Mouse (Mus musculus) liver, embryonic 12.5 days (tissue): Measurements from ENCODE around the gene Isl2. TPM values are rescaled to one million over a fixed set of nuclear protein-coding genes. Genes with fewer than 3 reads are reported as not detected.

ENCODE experiments used
- ATAC-seq: fragments of 200-750 bp; cut with Nextera tagmentation; 2 replicates; pipeline ENCODE4 v1.8.0; 2017; ENCODE audit warnings: moderate number of reproducible peaks, mild to moderate bottlenecking, moderate library complexity
- H3K27ac ChIP-seq: fragments of 300-500 bp; sonication (generic); 2 replicates; pipeline ENCODE4 v1.5.1; 2016; ENCODE audit warnings: mild to moderate bottlenecking
- H3K27me3 ChIP-seq: fragments of 300-500 bp; sonication (generic); replicated peaks from 2 replicates; pipeline ENCODE4 v1.6.1; 2016; ENCODE audit warnings: mild to moderate bottlenecking, moderate library complexity
- H3K36me3 ChIP-seq: fragments of 300-500 bp; sonication (generic); 2 replicates; pipeline ENCODE4 v1.6.1; 2016; ENCODE audit warnings: mild to moderate bottlenecking, moderate library complexity
- H3K4me1 ChIP-seq: fragments of 300-500 bp; sonication (generic); 2 replicates; pipeline ENCODE4 v1.6.1; 2016
- H3K4me2 ChIP-seq: fragments of 300-500 bp; sonication (generic); 2 replicates; pipeline ENCODE4 v1.6.1; 2016; ENCODE audit warnings: mild to moderate bottlenecking, moderate library complexity
- H3K4me3 ChIP-seq: fragments of 300-500 bp; sonication (generic); 2 replicates; pipeline ENCODE4 v1.5.1; 2016; ENCODE audit warnings: mild to moderate bottlenecking, moderate library complexity
- H3K9ac ChIP-seq: fragments of 300-500 bp; sonication (generic); 2 replicates; pipeline ENCODE4 v1.6.1; 2016; ENCODE audit warnings: mild to moderate bottlenecking, moderate library complexity
- H3K9me3 ChIP-seq: fragments of 300-500 bp; sonication (generic); replicated peaks from 2 replicates; pipeline ENCODE4 v1.6.1; 2016; ENCODE audit warnings: mild to moderate bottlenecking, moderate library complexity
- WGBS: fragments of 180-500 bp; shearing (Covaris S2); methylation state at CpG from one replicate; pipeline ENCODE4 v1.1.7; 2016; ENCODE audit not compliant: insufficient replicate concordance; 5-methylcytosine and 5-hydroxymethylcytosine counted together
- polyA plus RNA-seq: library from polyadenylated mRNA; unstranded; fragments of >200 nt; fragmentation: Nextera tagmentation; extraction: Ambion mirVana; gene quantifications from 2 replicates; pipeline ENCODE4 v1.2.1, GENCODE M21; 2016

The Isl2 gene
- polyA plus RNA-seq: 0.50 and 1.3 TPM in 2 replicates

- Histone ChIP-seq H3K27ac (no peak within 1 kb of the TSS), H3K9me3 (no peaks in the 10 kb centered on the region), H3K4me2 (0 out of 2 replicates have a peak within 1 kb of the TSS, but pooled peaks have one; percentile 69), H3K27me3 (peaks cover 90% of the 10 kb centered on the region), H3K4me1 (peaks cover 20% of the 10 kb centered on the region), H3K36me3 (no peaks in the 10 kb centered on the region), H3K9ac (no peak within 1 kb of the TSS), H3K4me3 (no peak within 1 kb of the TSS)
- WGBS: 18% methylated on average over 4 of the region's 4 CpGs
- ATAC-seq: no peak
Measured at GRCm38 (mm10) chr9:55538377-55538776, at the start of gene Isl2. Gene Isl2, plus strand, starts transcription at chr9:55538672.

GRCm38 (mm10) chr9:55507922-55508321 lies 30.6 kb upstream of the Isl2 start:
- Histone ChIP-seq H3K9me3 (no peaks in the 10 kb centered on the region), H3K27me3 (no peaks in the 10 kb centered on the region), H3K4me2 (no peak overlapping the region), H3K27ac (no peak overlapping the region), H3K9ac (no peak overlapping the region), H3K4me3 (no peak overlapping the region), H3K4me1 (peaks cover 38% of the 10 kb centered on the region), H3K36me3 (0 out of 2 replicates have a peak, but pooled peaks cover 5% of the 10 kb centered on the region)
- WGBS: 74% methylated on average over 3 of the region's 3 CpGs
- no peak for ATAC-seq

GRCm38 (mm10) chr9:55508701-55509100 lies 29.8 kb upstream of the Isl2 start:
- Histone ChIP-seq H3K27me3 (peaks cover 6% of the 10 kb centered on the region), H3K4me2 (no peak overlapping the region), H3K4me1 (peaks cover 39% of the 10 kb centered on the region), H3K9me3 (no peaks in the 10 kb centered on the region), H3K4me3 (no peak overlapping the region), H3K9ac (no peak overlapping the region), H3K36me3 (0 out of 2 replicates have a peak, but pooled peaks cover 5% of the 10 kb centered on the region), H3K27ac (no peak overlapping the region)
- ATAC-seq: no peak
- WGBS: 78% methylated on average over 4 of the region's 4 CpGs

- H3K9ac ChIP-seq: no peak overlapping the region
- 74% methylated on average over 1 of the region's 1 CpGs for WGBS
- 0 out of 2 replicates have a peak, but pooled peaks cover 5% of the 10 kb centered on the region for H3K36me3 ChIP-seq
- H3K9me3 ChIP-seq: no peaks in the 10 kb centered on the region
- no peak overlapping the region for H3K27ac ChIP-seq
- peaks cover 14% of the 10 kb centered on the region for H3K27me3 ChIP-seq
- peaks cover 39% of the 10 kb centered on the region for H3K4me1 ChIP-seq
- H3K4me2 ChIP-seq: peak overlapping the region; percentile 18
- no peak overlapping the region for H3K4me3 ChIP-seq
- ATAC-seq: no peak
Measured at GRCm38 (mm10) chr9:55509731-55510130, 28.7 kb upstream of the Isl2 start.

- H3K9me3 ChIP-seq: no peaks in the 10 kb centered on the region
- H3K4me2 ChIP-seq: peak overlapping the region; percentile 88
- peaks cover 21% of the 10 kb centered on the region for H3K27me3 ChIP-seq
- 76% methylated on average over 10 of the region's 10 CpGs for WGBS
- peaks cover 33% of the 10 kb centered on the region for H3K4me1 ChIP-seq
- H3K4me3 ChIP-seq: peak overlapping the region; percentile 91
- no peak overlapping the region; the same call in 1 of the 2 replicates for H3K27ac ChIP-seq
- 0 out of 2 replicates have a peak, but pooled peaks cover 2% of the 10 kb centered on the region for H3K36me3 ChIP-seq
- no peak for ATAC-seq
- peak overlapping the region; percentile 96; the same call in 1 of the 2 replicates for H3K9ac ChIP-seq
Measured at GRCm38 (mm10) chr9:55510651-55511235, 27.7 kb upstream of the Isl2 start.

- WGBS: under 1% methylated on average over 32 of the region's 32 CpGs
- Histone ChIP-seq H3K9me3 (no peaks in the 10 kb centered on the region), H3K9ac (peak overlapping the region; percentile 96), H3K27me3 (peaks cover 25% of the 10 kb centered on the region), H3K4me2 (peak overlapping the region; percentile 88), H3K27ac (peak overlapping the region; percentile 93), H3K4me1 (peaks cover 32% of the 10 kb centered on the region), H3K36me3 (no peaks in the 10 kb centered on the region), H3K4me3 (peak overlapping the region; percentile 91)
- ATAC-seq: peak; percentile 80
Measured at GRCm38 (mm10) chr9:55511521-55511993, 26.9 kb upstream of the Isl2 start.

GRCm38 (mm10) chr9:55512027-55512543 lies 26.4 kb upstream of the Isl2 start, which contains the start of gene Etfa:
Gene Etfa, minus strand, starts transcription at chr9:55512243.
- peak within 1 kb of the TSS; percentile 88 for H3K4me2 ChIP-seq
- peak within 1 kb of the TSS; percentile 91 for H3K4me3 ChIP-seq
- peaks cover 25% of the 10 kb centered on the region for H3K27me3 ChIP-seq
- peak; percentile 99 for ATAC-seq
- H3K4me1 ChIP-seq: peaks cover 32% of the 10 kb centered on the region
- H3K9ac ChIP-seq: peak within 1 kb of the TSS; percentile 96
- H3K27ac ChIP-seq: peak within 1 kb of the TSS; percentile 93
- no peaks in the 10 kb centered on the region for H3K36me3 ChIP-seq
- H3K9me3 ChIP-seq: no peaks in the 10 kb centered on the region
- under 1% methylated on average over 47 of the region's 47 CpGs for WGBS

- Histone ChIP-seq H3K4me3 (no peak overlapping the region), H3K9ac (no peak overlapping the region), H3K36me3 (no peaks in the 10 kb centered on the region), H3K4me2 (no peak overlapping the region), H3K9me3 (no peaks in the 10 kb centered on the region), H3K27me3 (peaks cover 7% of the 10 kb centered on the region), H3K4me1 (no peaks in the 10 kb centered on the region), H3K27ac (no peak overlapping the region)
- 46% methylated on average over 4 of the region's 4 CpGs for WGBS
- ATAC-seq: no peak
Measured at GRCm38 (mm10) chr9:55525716-55526115, 12.8 kb upstream of the Isl2 start.

GRCm38 (mm10) chr9:55535907-55536306 lies 2.6 kb upstream of the Isl2 start:
- Histone ChIP-seq H3K27me3 (peaks cover 76% of the 10 kb centered on the region), H3K4me3 (no peak overlapping the region)

GRCm38 (mm10) chr9:55539006-55539405 lies 534 bp downstream of the Isl2 start:
- H3K9me3 ChIP-seq: no peaks in the 10 kb centered on the region
- peaks cover 96% of the 10 kb centered on the region for H3K27me3 ChIP-seq
- H3K4me1 ChIP-seq: peaks cover 20% of the 10 kb centered on the region
- no peaks in the 10 kb centered on the region for H3K36me3 ChIP-seq
- H3K9ac ChIP-seq: no peak overlapping the region
- H3K4me2 ChIP-seq: no peak overlapping the region
- WGBS: 9% methylated on average over 1 of the region's 1 CpGs
- no peak for ATAC-seq
- H3K4me3 ChIP-seq: no peak overlapping the region
- no peak overlapping the region for H3K27ac ChIP-seq

More at GRCm38 (mm10) chr9:55535907-55536306, 2.6 kb upstream of the Isl2 start:
- no peak overlapping the region for H3K4me2 ChIP-seq
- no peak for ATAC-seq
- H3K9ac ChIP-seq: no peak overlapping the region
- H3K4me1 ChIP-seq: peaks cover 5% of the 10 kb centered on the region; the same call in 1 of the 2 replicates
- H3K27ac ChIP-seq: no peak overlapping the region
- 16% methylated on average over 3 of the region's 3 CpGs for WGBS
- H3K9me3 ChIP-seq: no peaks in the 10 kb centered on the region
- no peaks in the 10 kb centered on the region for H3K36me3 ChIP-seq

- peak overlapping the region; percentile 49; the same call in 1 of the 2 replicates for H3K4me3 ChIP-seq
- H3K27ac ChIP-seq: no peak overlapping the region
- WGBS: 3% methylated on average over 31 of the region's 31 CpGs
- no peak for ATAC-seq
- peaks cover 96% of the 10 kb centered on the region for H3K27me3 ChIP-seq
- peak overlapping the region; percentile 69 for H3K4me2 ChIP-seq
- peaks cover 20% of the 10 kb centered on the region for H3K4me1 ChIP-seq
- no peaks in the 10 kb centered on the region for H3K9me3 ChIP-seq
- H3K9ac ChIP-seq: no peak overlapping the region
- H3K36me3 ChIP-seq: no peaks in the 10 kb centered on the region
Measured at GRCm38 (mm10) chr9:55539661-55540390, 1.4 kb downstream of the Isl2 start.

GRCm38 (mm10) chr9:55540391-55540770 lies 1.9 kb downstream of the Isl2 start:
- no peak overlapping the region for H3K27ac ChIP-seq

More at GRCm38 (mm10) chr9:55540391-55540770, 1.9 kb downstream of the Isl2 start:
- Histone ChIP-seq H3K9me3 (no peaks in the 10 kb centered on the region), H3K4me2 (peak overlapping the region; percentile 69), H3K27me3 (peaks cover 99% of the 10 kb centered on the region), H3K36me3 (no peaks in the 10 kb centered on the region), H3K4me3 (peak overlapping the region; percentile 49), H3K9ac (no peak overlapping the region), H3K4me1 (peaks cover 20% of the 10 kb centered on the region)
- 2% methylated on average over 12 of the region's 12 CpGs for WGBS
- no peak for ATAC-seq
